Mouse (Mus musculus): ENCODE results near the gene Adamts17.

Adamts17 gene

GRCm38 (mm10) chr7:66839463-66840007 lies at the start of gene Adamts17:
TSS of gene Adamts17 (plus strand) at chr7:66839735.
- no peak for DNase-seq (ENCODE audit: extremely low read depth, low read depth)

- no peak for DNase-seq (ENCODE audit: extremely low read depth, low read depth)
These were observed 49.4 kb upstream of the Adamts17 start for GRCm38 (mm10) chr7:66789860-66790748.

- DNase-seq (ENCODE audit: extremely low read depth, low read depth), result no peak
These were observed 48.5 kb upstream of the Adamts17 start for GRCm38 (mm10) chr7:66791022-66791421.

- DNase-seq (ENCODE audit: extremely low read depth, low read depth), result no peak
These were observed 42.6 kb upstream of the Adamts17 start for GRCm38 (mm10) chr7:66796909-66797308.

- no peak for DNase-seq (ENCODE audit: extremely low read depth, low read depth)
These were observed 42.2 kb upstream of the Adamts17 start for GRCm38 (mm10) chr7:66797345-66797744.

- no peak for DNase-seq (ENCODE audit: extremely low read depth, low read depth)
These were observed 40.7 kb upstream of the Adamts17 start for GRCm38 (mm10) chr7:66798826-66799225.

- no peak for DNase-seq (ENCODE audit: extremely low read depth, low read depth)
These were observed 38.8 kb upstream of the Adamts17 start for GRCm38 (mm10) chr7:66800784-66801183.

- no peak for DNase-seq (ENCODE audit: extremely low read depth, low read depth)
These were observed 37.8 kb upstream of the Adamts17 start for GRCm38 (mm10) chr7:66801785-66802184.

GRCm38 (mm10) chr7:66803798-66804197 lies 35.7 kb upstream of the Adamts17 start:
- no peak for DNase-seq (ENCODE audit: extremely low read depth, low read depth)

GRCm38 (mm10) chr7:66806801-66807200 lies 32.7 kb upstream of the Adamts17 start:
- no peak for DNase-seq (ENCODE audit: extremely low read depth, low read depth)

GRCm38 (mm10) chr7:66810436-66810835 lies 29.1 kb upstream of the Adamts17 start:
- no peak for DNase-seq (ENCODE audit: extremely low read depth, low read depth)

- DNase-seq (ENCODE audit: extremely low read depth, low read depth), result no peak
These were observed 28.2 kb upstream of the Adamts17 start for GRCm38 (mm10) chr7:66811294-66811693.

GRCm38 (mm10) chr7:66812289-66812688 lies 27.2 kb upstream of the Adamts17 start:
- no peak for DNase-seq (ENCODE audit: extremely low read depth, low read depth)

GRCm38 (mm10) chr7:66812737-66813136 lies 26.8 kb upstream of the Adamts17 start:
- no peak for DNase-seq (ENCODE audit: extremely low read depth, low read depth)

- DNase-seq (ENCODE audit: extremely low read depth, low read depth), result no peak
These were observed 26.4 kb upstream of the Adamts17 start for GRCm38 (mm10) chr7:66813172-66813571.

- DNase-seq (ENCODE audit: extremely low read depth, low read depth), result no peak
These were observed 24.0 kb upstream of the Adamts17 start for GRCm38 (mm10) chr7:66815526-66815925.

GRCm38 (mm10) chr7:66820034-66820433 lies 19.5 kb upstream of the Adamts17 start:
- DNase-seq (ENCODE audit: extremely low read depth, low read depth), result no peak

- DNase-seq (ENCODE audit: extremely low read depth, low read depth), result no peak
These were observed 8.7 kb upstream of the Adamts17 start for GRCm38 (mm10) chr7:66830803-66831202.

GRCm38 (mm10) chr7:66831295-66831694 lies 8.2 kb upstream of the Adamts17 start:
- no peak for DNase-seq (ENCODE audit: extremely low read depth, low read depth)

- DNase-seq (ENCODE audit: extremely low read depth, low read depth), result no peak
These were observed 629 bp downstream of the Adamts17 start for GRCm38 (mm10) chr7:66840008-66840719.

- DNase-seq (ENCODE audit: extremely low read depth, low read depth), result no peak
These were observed 1.6 kb downstream of the Adamts17 start for GRCm38 (mm10) chr7:66841165-66841564.

- no peak for DNase-seq (ENCODE audit: extremely low read depth, low read depth)
These were observed 2.5 kb downstream of the Adamts17 start for GRCm38 (mm10) chr7:66842021-66842420.

Measured in MEL-GATA-1-ER (cell line).